Mouse (Mus musculus) heart, postnatal 0 days (tissue): ENCODE data around the gene Spag9. TPM values are rescaled to one million over a fixed set of nuclear protein-coding genes. Genes with fewer than 3 reads are reported as not detected.

ENCODE experiments used
- ATAC-seq: fragments of 200-750 bp; cut with Nextera tagmentation; 2 replicates; pipeline ENCODE4 v1.8.0; 2017; ENCODE audit warnings: low read depth, moderate number of reproducible peaks, moderate library complexity; ENCODE audit not compliant: insufficient read depth
- DNase-seq: peaks from one replicate; pipeline ENCODE4 v3.0.0-alpha.2; 2016; ENCODE audit warnings: low spot score
- H3K27ac ChIP-seq: fragments of 300-500 bp; sonication (generic); 2 replicates; pipeline ENCODE4 v1.5.1; 2014; ENCODE audit warnings: low read depth, mild to moderate bottlenecking
- H3K27me3 ChIP-seq: fragments of 300-500 bp; sonication (generic); 2 replicates; pipeline ENCODE4 v1.6.1; 2014; ENCODE audit warnings: low read length, mixed read lengths; ENCODE audit not compliant: control insufficient read depth, insufficient read depth
- H3K36me3 ChIP-seq: fragments of 300-500 bp; sonication (generic); replicated peaks from 2 replicates; pipeline ENCODE4 v1.6.1; 2014; ENCODE audit warnings: low read length, mixed read lengths; ENCODE audit not compliant: control insufficient read depth, insufficient read depth
- H3K4me1 ChIP-seq: fragments of 300-500 bp; sonication (generic); 2 replicates; pipeline ENCODE4 v1.6.1; 2014; ENCODE audit warnings: antibody characterized with exemption; ENCODE audit not compliant: control insufficient read depth, insufficient read depth
- H3K4me2 ChIP-seq: fragments of 300-500 bp; sonication (generic); 2 replicates; pipeline ENCODE4 v1.6.1; 2014; ENCODE audit warnings: low read depth, mild to moderate bottlenecking, low read length, moderate library complexity
- H3K4me3 ChIP-seq: fragments of 300-500 bp; sonication (generic); 2 replicates; pipeline ENCODE4 v1.5.1; 2014; ENCODE audit warnings: low read depth, low read length
- H3K9ac ChIP-seq: fragments of 300-500 bp; sonication (generic); replicated peaks from 2 replicates; pipeline ENCODE4 v1.6.1; 2014; ENCODE audit warnings: low read depth, low read length, mixed read lengths
- H3K9me3 ChIP-seq: fragments of 300-500 bp; sonication (generic); replicated peaks from 2 replicates; pipeline ENCODE4 v1.6.1; 2016; ENCODE audit warnings: low read length; ENCODE audit not compliant: control insufficient read depth
- CTCF ChIP-seq: IDR thresholded peaks from 2 replicates; pipeline ENCODE4 v1.5.1; 2016; ENCODE audit warnings: antibody characterized with exemption, control low read depth, low read depth
- EP300 ChIP-seq: IDR thresholded peaks from 2 replicates; pipeline ENCODE4 v1.6.1; 2016; ENCODE audit warnings: antibody characterized with exemption, low read depth
- WGBS: fragments of 180-500 bp; shearing (Covaris S2); extraction: QIAGEN DNeasy Blood & Tissue Kit; methylation state at CpG from one replicate; pipeline ENCODE4 v1.1.7; 2014; 5-methylcytosine and 5-hydroxymethylcytosine counted together
- polyA plus RNA-seq: library from polyadenylated mRNA; unstranded; fragments of >200 nt; fragmentation: Nextera tagmentation; extraction: Ambion mirVana; gene quantifications from 2 replicates; pipeline ENCODE4 v1.2.1, GENCODE M21; 2015
- total RNA-seq: library from RNA; depleted of rRNA; stranded (reverse); fragments of >200 nt; gene quantifications from 2 replicates; pipeline ENCODE4 v1.2.3, GENCODE M21; 2014; ENCODE audit warnings: low replicate concordance

The Spag9 gene
- total and polyA plus RNA-seq, 2 experiments from 2014 or later, result 40.0 to 47.8 TPM

- TF ChIP-seq EP300 (no peak), CTCF (peak; percentile 83)
- WGBS, result 35% methylated on average over 5 of the region's 5 CpGs
- peak; percentile 70 for ATAC-seq
Observed at GRCm38 (mm10) chr11:94127966-94128365, 132.1 kb downstream of the Spag9 start.

DNA sequence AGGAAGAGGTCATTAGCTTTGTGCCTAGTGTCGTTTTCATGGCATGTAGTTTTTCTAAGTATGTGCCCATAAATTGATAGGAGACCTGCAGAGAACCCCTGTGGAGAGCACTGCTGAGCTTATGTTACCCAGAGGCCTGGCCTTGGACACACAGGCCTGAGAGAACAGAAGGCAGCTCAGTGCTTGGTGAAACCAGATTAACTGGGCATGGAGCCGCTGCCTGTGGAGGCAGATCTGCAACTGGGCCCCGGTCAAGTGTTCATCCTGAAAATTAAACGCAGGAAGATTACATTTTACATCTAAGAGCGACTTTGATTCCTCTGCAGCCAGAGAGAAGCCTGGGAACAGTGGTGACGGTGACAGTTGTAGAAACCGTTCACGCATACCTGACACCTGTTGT is 132.6 kb downstream of the Spag9 start:
- no peak overlapping the region for H3K9ac ChIP-seq
- no peaks in the 10 kb centered on the region for H3K27me3 ChIP-seq
- WGBS, result 88% methylated on average over 8 of the region's 8 CpGs
- DNase-seq (no peak), ATAC-seq (no peak)
- H3K4me2 ChIP-seq, result no peak overlapping the region
- no peaks in the 10 kb centered on the region for H3K9me3 ChIP-seq
- peaks cover 15% of the 10 kb centered on the region for H3K36me3 ChIP-seq
- H3K4me3 ChIP-seq, result no peak overlapping the region
- no peaks in the 10 kb centered on the region; the same call in 1 of the 2 replicates for H3K4me1 ChIP-seq
- H3K27ac ChIP-seq, result no peak overlapping the region
- TF ChIP-seq EP300 (no peak), CTCF (no peak)

More at GRCm38 (mm10) chr11:94127966-94128365, 132.1 kb downstream of the Spag9 start:
- Histone ChIP-seq H3K9ac (no peak overlapping the region), H3K4me3 (no peak overlapping the region), H3K4me1 (no peaks in the 10 kb centered on the region; the same call in 1 of the 2 replicates), H3K36me3 (peaks cover 18% of the 10 kb centered on the region), H3K27me3 (no peaks in the 10 kb centered on the region), H3K9me3 (no peaks in the 10 kb centered on the region), H3K4me2 (no peak overlapping the region), H3K27ac (no peak overlapping the region)
- DNase-seq, result peak; percentile 63

GRCm38 (mm10) chr11:94129261-94130059 is 133.6 kb downstream of the Spag9 start:
- WGBS, result 63% methylated on average over 12 of the region's 12 CpGs
- DNase-seq (peak; percentile 77), ATAC-seq (no peak)
- TF ChIP-seq EP300, result no peak
- peak; percentile 77 for TF ChIP-seq CTCF
- peaks cover 10% of the 10 kb centered on the region for H3K36me3 ChIP-seq
- H3K4me1 ChIP-seq, result peaks cover 6% of the 10 kb centered on the region; the same call in 1 of the 2 replicates
- no peak overlapping the region for H3K4me2 ChIP-seq
- peak overlapping the region; percentile 28; the same call in 1 of the 2 replicates for H3K27ac ChIP-seq
- H3K9me3 ChIP-seq, result no peaks in the 10 kb centered on the region
- no peak overlapping the region for H3K9ac ChIP-seq
- no peak overlapping the region for H3K4me3 ChIP-seq
- no peaks in the 10 kb centered on the region for H3K27me3 ChIP-seq

DNA sequence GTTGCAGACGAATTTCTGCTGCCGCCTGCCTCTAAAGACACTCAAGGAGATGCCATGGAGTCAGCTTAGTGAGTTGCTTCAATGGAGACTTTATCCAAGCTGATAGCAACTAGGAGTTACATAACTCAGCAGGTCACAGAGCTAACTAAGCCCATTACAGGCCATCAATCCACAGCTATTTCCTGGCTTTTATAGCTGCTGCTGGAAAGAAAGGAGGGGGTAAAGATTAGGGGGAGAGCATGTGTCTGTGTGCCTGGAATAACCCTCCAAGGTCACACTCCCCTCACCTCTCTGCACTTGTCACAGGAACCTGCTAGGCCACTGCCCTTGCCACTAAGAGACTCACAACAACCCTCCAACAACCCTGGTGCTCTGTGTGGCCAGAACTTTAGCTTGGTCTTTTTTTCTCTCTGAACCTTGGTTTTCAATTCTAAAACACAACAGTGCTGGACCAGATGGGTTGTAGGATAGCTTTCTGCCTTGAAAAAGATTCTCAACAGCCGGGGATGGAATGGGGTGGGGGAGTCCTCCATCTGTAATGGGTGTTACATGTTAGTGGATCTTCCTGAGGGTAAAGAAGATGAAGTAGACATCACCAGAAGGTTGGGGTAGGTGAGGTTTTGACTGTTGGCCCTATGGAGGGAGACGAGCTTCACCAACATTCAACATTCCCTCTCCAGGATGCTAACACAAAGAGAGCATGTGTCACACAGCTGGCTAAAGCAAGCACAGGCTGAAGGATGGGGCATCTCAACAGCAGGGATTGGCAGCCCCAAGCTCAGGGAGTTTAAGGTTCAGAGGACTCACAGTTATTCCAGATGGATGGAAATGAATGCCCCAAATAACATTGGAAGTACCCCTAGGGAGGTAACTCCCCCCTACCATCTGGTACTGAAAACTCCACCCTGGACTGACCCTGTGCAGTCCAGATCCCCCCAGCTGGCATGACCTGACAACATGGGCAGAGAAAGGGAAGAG is 134.5 kb downstream of the Spag9 start:
- WGBS, result 56% methylated on average over 4 of the region's 4 CpGs
- Histone ChIP-seq H3K27ac (peak overlapping the region; percentile 28), H3K4me2 (no peak overlapping the region), H3K4me3 (no peak overlapping the region), H3K9me3 (no peaks in the 10 kb centered on the region), H3K4me1 (peaks cover 8% of the 10 kb centered on the region; the same call in 1 of the 2 replicates), H3K9ac (no peak overlapping the region), H3K27me3 (no peaks in the 10 kb centered on the region), H3K36me3 (peaks cover under 1% of the 10 kb centered on the region; the same call in 1 of the 2 replicates)
- ATAC-seq (no peak), DNase-seq (no peak)
- no peak for TF ChIP-seq CTCF
- TF ChIP-seq EP300, result no peak

GRCm38 (mm10) chr11:94133344-94133955 is 137.6 kb downstream of the Spag9 start:
- 7% methylated on average over 11 of the region's 11 CpGs for WGBS
- Histone ChIP-seq H3K4me1 (peaks cover 38% of the 10 kb centered on the region), H3K36me3 (no peaks in the 10 kb centered on the region), H3K9ac (0 out of 2 replicates have a peak overlapping the region, but pooled peaks have one; percentile 24), H3K9me3 (no peaks in the 10 kb centered on the region), H3K27me3 (no peaks in the 10 kb centered on the region), H3K4me2 (peak overlapping the region; percentile 29), H3K27ac (peak overlapping the region; percentile 96), H3K4me3 (no peak overlapping the region)
- TF ChIP-seq EP300 (peak; percentile 86), CTCF (peak; percentile 98)
- ATAC-seq (peak; percentile 78), DNase-seq (peak; percentile 97)
